Mouse (Mus musculus) liver, adult 10 weeks (tissue): ENCODE data around the gene Slc44a3. TPM values are rescaled to one million over a fixed set of nuclear protein-coding genes. Genes with fewer than 3 reads are reported as not detected.

Source experiments
- polyA plus RNA-seq: library from polyadenylated mRNA; stranded (reverse); fragments of 350-450 nt; fragmentation: Illumina TruSeq; extraction: RNeasy Lipid Tissue Mini Kit (QIAGEN cat#74804); gene quantifications from one replicate; pipeline ENCODE4 v1.2.3, GENCODE M21; 2014; ENCODE audit warnings: low read depth, low replicate concordance

Gene Slc44a3
- 13.7 TPM for polyA plus RNA-seq

DNA sequence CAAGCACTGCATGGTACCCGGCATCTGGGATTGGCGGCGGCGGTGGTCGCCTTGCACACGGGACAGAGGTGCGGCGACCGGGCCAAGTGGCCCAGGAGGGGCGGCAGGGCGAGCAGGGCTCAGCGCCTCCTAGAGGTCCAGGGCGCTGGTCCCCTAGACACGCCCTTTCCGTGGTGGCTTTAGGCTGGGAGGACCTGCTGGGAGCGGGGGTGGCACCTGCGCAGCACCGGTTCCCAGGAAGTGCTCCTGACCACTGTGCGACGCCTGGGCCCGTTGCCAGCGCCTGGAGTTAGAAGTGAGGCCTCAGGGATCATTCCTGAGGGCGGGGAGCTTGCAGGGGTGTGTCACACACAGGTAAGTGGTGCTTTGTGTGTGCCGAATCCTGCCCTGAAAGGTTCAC lies at the start of gene Slc44a3:
Gene Slc44a3, minus strand, starts transcription at position 229 of the 400 bp plus-strand sequence.

DNA sequence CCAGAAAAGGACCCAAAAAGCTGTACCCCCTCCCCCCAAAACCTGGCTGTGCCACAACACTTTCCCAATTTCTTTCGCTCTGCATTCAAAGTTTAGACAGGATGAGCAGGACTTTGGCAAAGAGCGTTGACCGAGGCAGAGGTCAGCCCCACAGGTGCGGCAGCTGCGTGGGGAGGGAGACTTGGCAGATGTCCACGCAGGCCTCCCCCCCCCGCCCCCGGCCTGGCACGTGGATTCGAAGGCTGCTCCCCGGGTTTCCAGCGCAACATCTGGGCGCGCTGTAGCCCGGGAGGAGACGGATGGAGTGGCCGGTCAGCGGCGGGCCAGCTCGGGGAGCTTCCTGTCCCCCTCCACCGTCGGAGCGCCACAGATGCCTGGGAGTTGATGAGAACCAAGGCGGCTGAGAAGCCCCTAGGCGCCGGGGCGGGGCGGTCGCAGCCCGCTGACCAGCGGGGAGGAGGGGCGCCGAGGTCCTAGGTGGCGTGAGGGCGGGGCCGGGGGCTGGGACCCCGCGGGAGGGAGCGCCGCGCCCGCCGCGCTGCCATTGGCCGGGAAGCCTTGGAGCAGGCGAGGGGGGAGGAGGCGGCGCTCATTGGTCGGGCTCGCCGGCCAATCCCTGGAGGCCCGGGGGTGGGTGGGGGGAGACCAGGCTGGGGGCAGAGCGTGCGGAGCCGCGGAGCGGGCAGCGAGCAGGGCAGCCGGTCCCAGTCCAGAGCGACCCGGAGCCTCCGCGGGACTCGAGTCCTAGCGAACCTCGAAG lies 106.2 kb downstream of the Slc44a3 start, which contains the start of gene Cnn3:
Gene Cnn3, plus strand, starts transcription at position 637 of the 760 bp plus-strand sequence.

Other genes starting within 250 kb of the Slc44a3 start
- 254 TPM for gene Tmem56, start 249.3 kb downstream of the Slc44a3 start, polyA plus RNA-seq
- gene Alg14, start 240.6 kb downstream of the Slc44a3 start, polyA plus RNA-seq, result 23.7 TPM
- 167 TPM for gene Cnn3, start 105.9 kb downstream of the Slc44a3 start, polyA plus RNA-seq
- not detected for gene 4930432M17Rik, start 138.4 kb upstream of the Slc44a3 start, polyA plus RNA-seq
- 10.4 TPM for gene F3, start 191.1 kb upstream of the Slc44a3 start, polyA plus RNA-seq